Mouse (Mus musculus) stomach, postnatal 0 days (tissue): ENCODE results near the gene Dab1.

Source experiments
- CTCF ChIP-seq: IDR thresholded peaks from 2 replicates; pipeline ENCODE4 v1.5.1; 2016; ENCODE audit warnings: antibody characterized with exemption, low read depth, mild to moderate bottlenecking, moderate library complexity
- EP300 ChIP-seq: optimal IDR thresholded peaks from 2 replicates; pipeline ENCODE3; 2016; ENCODE audit warnings: antibody characterized with exemption

- TF ChIP-seq CTCF (no peak), EP300 (no peak)
These were observed 755.0 kb downstream of the Dab1 start for GRCm38 (mm10) chr4:104374191-104374590.
